Comparison of ENCODE assay signal across 25 mouse cellular contexts in the genomic region with DNA sequence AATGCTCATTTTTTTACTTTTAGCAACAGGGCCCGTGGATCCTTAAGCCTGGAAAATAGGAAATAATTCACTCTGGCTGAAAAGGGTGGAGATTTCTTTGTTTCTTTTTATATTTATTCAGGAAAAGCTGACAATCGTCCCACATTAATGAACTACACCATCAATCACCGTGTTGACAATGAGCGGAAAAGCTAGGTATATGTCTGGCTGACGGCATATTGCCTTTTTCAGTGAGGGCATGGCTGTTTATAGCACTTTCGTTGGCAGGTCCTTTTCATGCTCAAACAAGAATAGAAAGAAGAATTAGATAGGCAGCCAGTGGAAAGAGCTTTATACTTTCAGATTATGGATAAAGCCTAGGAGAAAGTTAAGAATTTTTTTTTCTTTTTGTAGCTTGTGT.
A peak's percentile ranks its signal among the peaks of the same experiment; 100 is the strongest.
DNase-seq lines count a peak whose midpoint lies in the region; ATAC-seq and TF ChIP-seq lines count a peak whose summit lies in the region.
"Had no signal": no experiment of that assay in that cellular context is flagged by ENCODE, and none has a peak within 500 bp of the region (broad histone marks: within the 10 kb centered on the region; RNA-seq: fewer than 3 reads in every experiment).

No protein-coding gene starts in this region.

- H3K9ac ChIP-seq in kidney, embryonic 16.5 days (replicated peaks; ENCODE audit: low read length) = no peak overlapping the region
- no peak overlapping the region for H3K9ac ChIP-seq in lung, embryonic 14.5 days
- H3K9ac ChIP-seq: embryonic facial prominence, embryonic 12.5 days; forebrain, postnatal 0 days; heart, embryonic 12.5 days; hindbrain, embryonic 15.5 days; limb, embryonic 13.5 days; liver, embryonic 12.5 days; midbrain, embryonic 12.5 days; neural tube, embryonic 15.5 days; stomach, embryonic 15.5 days had no signal

- intact Hi-C loops in gastrocnemius, adult 2 months (cut with DNase I) = no loop called here

- H3K9me3 ChIP-seq in kidney, embryonic 16.5 days (ENCODE audit: low read length) = no peaks in the 10 kb centered on the region
- no peaks in the 10 kb centered on the region for H3K9me3 ChIP-seq in lung, embryonic 14.5 days (ENCODE audit: low read depth, low read length)
- H3K9me3 ChIP-seq: embryonic facial prominence, embryonic 12.5 days; heart, embryonic 12.5 days; hindbrain, embryonic 15.5 days; limb, embryonic 13.5 days; liver, embryonic 12.5 days; midbrain, embryonic 12.5 days; neural tube, embryonic 15.5 days; stomach, embryonic 15.5 days had no signal

- peak overlapping the region; percentile 5; the same call in 1 of the 2 replicates for H3K4me3 ChIP-seq in gastrocnemius, adult 2 months
- no peak overlapping the region for H3K4me3 ChIP-seq in kidney, embryonic 16.5 days (ENCODE audit: low read length)
- no peak overlapping the region for H3K4me3 ChIP-seq in lung, embryonic 14.5 days (ENCODE audit: low read depth, low read length)
- H3K4me3 ChIP-seq: embryonic facial prominence, embryonic 12.5 days; heart, embryonic 12.5 days; hindbrain, embryonic 15.5 days; layer of hippocampus, adult 2 months; limb, embryonic 13.5 days; liver, embryonic 12.5 days; midbrain, embryonic 12.5 days; neural tube, embryonic 15.5 days; stomach, embryonic 15.5 days had no signal

- TF ChIP-seq CTCF in gastrocnemius, adult 2 months (IDR thresholded peaks at IDR 0.05) = no peak
- no peak for TF ChIP-seq CTCF in lung, embryonic 14.5 days (IDR thresholded peaks at IDR 0.05; ENCODE audit: low read depth)

- whole genome bisulfite sequencing in kidney, embryonic 16.5 days = 58% methylated on average over 6 of the region's 6 CpGs
- WGBS in lung, embryonic 14.5 days = 55% methylated on average over 6 of the region's 6 CpGs

- peak overlapping the region; percentile 78 for H3K27ac ChIP-seq in gastrocnemius, adult 2 months
- H3K27ac ChIP-seq in kidney, embryonic 16.5 days (ENCODE audit: low read length) = no peak overlapping the region
- no peak overlapping the region for H3K27ac ChIP-seq in lung, embryonic 14.5 days (ENCODE audit: low read depth)
- H3K27ac ChIP-seq: embryonic facial prominence, embryonic 12.5 days; hindbrain, embryonic 15.5 days; limb, embryonic 13.5 days; liver, embryonic 12.5 days; midbrain, embryonic 12.5 days; neural tube, embryonic 15.5 days; stomach, embryonic 15.5 days had no signal

- H3K4me2 ChIP-seq in kidney, embryonic 16.5 days (replicated peaks; ENCODE audit: low read depth, low read length) = no peak overlapping the region
- no peak overlapping the region for H3K4me2 ChIP-seq in lung, embryonic 14.5 days
- H3K4me2 ChIP-seq: embryonic facial prominence, embryonic 12.5 days; heart, embryonic 12.5 days; hindbrain, embryonic 15.5 days; limb, embryonic 13.5 days; liver, embryonic 12.5 days; midbrain, embryonic 12.5 days; neural tube, embryonic 15.5 days; stomach, embryonic 15.5 days had no signal

- DNase-seq in gastrocnemius, adult 2 months = no peak
- no peak for DNase-seq in gastrocnemius, postnatal 25 days
- peak; percentile 41 for DNase-seq in kidney, adult 11 months
- DNase-seq in lung, embryonic 14.5 days = peak; percentile 66
- no peak for DNase-seq in lung, postnatal 14 days
- DNase-seq in kidney, postnatal 14 days = peak; percentile 62
- no peak for DNase-seq in embryo, embryonic 10.5 days (ENCODE audit: low spot score)
- DNase-seq: cerebellum, adult 18-20 months; cerebellum, postnatal 14 days; forebrain, postnatal 0 days; gastrocnemius, postnatal 36 days; lung, adult 18-20 months; right cerebral cortex, adult 18-20 months; right cerebral cortex, postnatal 4 days; thymus, postnatal 25 days had no signal

- H3K27me3 ChIP-seq in kidney, embryonic 16.5 days (ENCODE audit: insufficient read depth, low read length) = no peaks in the 10 kb centered on the region
- H3K27me3 ChIP-seq in lung, embryonic 14.5 days (ENCODE audit: insufficient read depth, low read length) = no peaks in the 10 kb centered on the region
- H3K27me3 ChIP-seq: embryonic facial prominence, embryonic 12.5 days; heart, embryonic 12.5 days; hindbrain, embryonic 15.5 days; limb, embryonic 13.5 days; liver, embryonic 12.5 days; midbrain, embryonic 12.5 days; neural tube, embryonic 15.5 days; stomach, embryonic 15.5 days had no signal

- no peaks in the 10 kb centered on the region for H3K36me3 ChIP-seq in kidney, embryonic 16.5 days (ENCODE audit: insufficient read depth, low read length)
- H3K36me3 ChIP-seq in lung, embryonic 14.5 days (ENCODE audit: insufficient read depth) = no peaks in the 10 kb centered on the region
- H3K36me3 ChIP-seq: embryonic facial prominence, embryonic 12.5 days; heart, embryonic 12.5 days; hindbrain, embryonic 15.5 days; limb, embryonic 13.5 days; liver, embryonic 12.5 days; midbrain, embryonic 12.5 days; neural tube, embryonic 15.5 days; stomach, embryonic 15.5 days had no signal

- ATAC-seq in kidney, embryonic 16.5 days (ENCODE audit: low FRiP score, low TSS enrichment) = no peak
- ATAC-seq in lung, embryonic 14.5 days (ENCODE audit: insufficient read depth) = no peak
- ATAC-seq: forebrain, postnatal 0 days; liver, embryonic 12.5 days had no signal

- H3K4me1 ChIP-seq in kidney, embryonic 16.5 days (ENCODE audit: insufficient read depth, low read length) = peaks cover 12% of the 10 kb centered on the region; the same call in 1 of the 2 replicates
- no peaks in the 10 kb centered on the region for H3K4me1 ChIP-seq in lung, embryonic 14.5 days (ENCODE audit: insufficient read depth)
- H3K4me1 ChIP-seq: liver, embryonic 12.5 days; midbrain, embryonic 12.5 days; stomach, embryonic 15.5 days had no signal

Comparison
In these comparisons a context has a peak if more than half of its experiments do, and no peak if none do; other contexts are left out.
1. DNase-seq: peak in kidney, adult 11 months (single experiment), lung, embryonic 14.5 days (single experiment) and kidney, postnatal 14 days (single experiment); none in gastrocnemius, adult 2 months (single experiment), gastrocnemius, postnatal 25 days (single experiment), lung, postnatal 14 days (single experiment) and embryo, embryonic 10.5 days (single experiment).